Mouse (Mus musculus): ENCODE measurements around the gene Kif5c. TPM values are rescaled to one million over a fixed set of nuclear protein-coding genes. Genes with fewer than 3 reads are reported as not detected.

The Kif5c gene
- total and polyA plus RNA-seq, 2 experiments from 2014 or later = 163 to 408 TPM

DNA sequence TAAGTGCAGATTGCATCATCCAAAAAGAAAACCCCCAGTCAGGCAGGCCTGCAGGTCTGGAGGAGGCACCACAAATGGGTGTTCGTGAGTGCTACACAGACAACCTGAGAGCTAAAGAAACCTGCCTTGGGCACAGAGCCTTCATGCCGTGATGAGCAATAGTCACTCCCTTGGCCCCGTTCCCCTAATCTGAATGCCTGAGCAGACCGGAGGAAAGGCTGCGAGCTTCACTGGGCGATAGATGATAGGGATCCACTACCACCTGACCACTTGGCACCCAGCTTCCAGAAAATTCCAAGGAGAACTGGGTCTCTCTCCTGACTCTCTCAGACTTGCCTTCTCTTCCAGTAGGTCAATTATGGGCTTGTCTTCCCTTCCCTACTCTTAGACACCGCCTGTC, 24.2 kb upstream of the Kif5c start:
- no peak overlapping the region for H3K9ac ChIP-seq
- H3K4me2 ChIP-seq (ENCODE audit: low read depth) = no peak overlapping the region
- no peak for TF ChIP-seq CTCF (IDR thresholded peaks at IDR 0.05; ENCODE audit: low read depth)
- no peaks in the 10 kb centered on the region for H3K36me3 ChIP-seq (ENCODE audit: insufficient read depth)
- H3K27me3 ChIP-seq (ENCODE audit: insufficient read depth, low read length) = no peaks in the 10 kb centered on the region
- H3K4me1 ChIP-seq (ENCODE audit: insufficient read depth) = no peaks in the 10 kb centered on the region
- WGBS = 82% methylated on average over 7 of the region's 7 CpGs
- H3K27ac ChIP-seq (ENCODE audit: low read depth, low read length) = no peak overlapping the region
- ATAC-seq = no peak
- no peak overlapping the region for H3K4me3 ChIP-seq (ENCODE audit: low read depth, low read length)
- DNase-seq = no peak
- H3K9me3 ChIP-seq (ENCODE audit: low read length) = no peaks in the 10 kb centered on the region

- Histone ChIP-seq H3K27ac (ENCODE audit: low read depth, low read length) (no peak overlapping the region), H3K4me3 (ENCODE audit: low read depth, low read length) (no peak overlapping the region), H3K4me2 (ENCODE audit: low read depth) (no peak overlapping the region), H3K9ac (no peak overlapping the region), H3K27me3 (ENCODE audit: insufficient read depth, low read length) (no peaks in the 10 kb centered on the region), H3K4me1 (ENCODE audit: insufficient read depth) (no peaks in the 10 kb centered on the region), H3K9me3 (ENCODE audit: low read length) (no peaks in the 10 kb centered on the region), H3K36me3 (ENCODE audit: insufficient read depth) (no peaks in the 10 kb centered on the region)
- ATAC-seq (no peak), DNase-seq (no peak)
- no peak for TF ChIP-seq CTCF (IDR thresholded peaks at IDR 0.05; ENCODE audit: low read depth)
- WGBS = 47% methylated on average over 3 of the region's 3 CpGs
Measured at GRCm38 (mm10) chr2:49596318-49596717, 22.8 kb upstream of the Kif5c start.

- no peaks in the 10 kb centered on the region for H3K27me3 ChIP-seq (ENCODE audit: insufficient read depth, low read length)
- no peaks in the 10 kb centered on the region for H3K4me1 ChIP-seq (ENCODE audit: insufficient read depth)
- no peak overlapping the region for H3K4me3 ChIP-seq (ENCODE audit: low read depth, low read length)
- WGBS = 27% methylated on average over 7 of the region's 7 CpGs
- H3K27ac ChIP-seq (ENCODE audit: low read depth, low read length) = no peak overlapping the region
- no peaks in the 10 kb centered on the region for H3K9me3 ChIP-seq (ENCODE audit: low read length)
- no peaks in the 10 kb centered on the region for H3K36me3 ChIP-seq (ENCODE audit: insufficient read depth)
- no peak overlapping the region for H3K4me2 ChIP-seq (ENCODE audit: low read depth)
- no peak for TF ChIP-seq CTCF (IDR thresholded peaks at IDR 0.05; ENCODE audit: low read depth)
- peak; percentile 18 for DNase-seq
- ATAC-seq = peak; percentile 62
- no peak overlapping the region for H3K9ac ChIP-seq
Measured at GRCm38 (mm10) chr2:49600021-49600681, 18.9 kb upstream of the Kif5c start.

DNA sequence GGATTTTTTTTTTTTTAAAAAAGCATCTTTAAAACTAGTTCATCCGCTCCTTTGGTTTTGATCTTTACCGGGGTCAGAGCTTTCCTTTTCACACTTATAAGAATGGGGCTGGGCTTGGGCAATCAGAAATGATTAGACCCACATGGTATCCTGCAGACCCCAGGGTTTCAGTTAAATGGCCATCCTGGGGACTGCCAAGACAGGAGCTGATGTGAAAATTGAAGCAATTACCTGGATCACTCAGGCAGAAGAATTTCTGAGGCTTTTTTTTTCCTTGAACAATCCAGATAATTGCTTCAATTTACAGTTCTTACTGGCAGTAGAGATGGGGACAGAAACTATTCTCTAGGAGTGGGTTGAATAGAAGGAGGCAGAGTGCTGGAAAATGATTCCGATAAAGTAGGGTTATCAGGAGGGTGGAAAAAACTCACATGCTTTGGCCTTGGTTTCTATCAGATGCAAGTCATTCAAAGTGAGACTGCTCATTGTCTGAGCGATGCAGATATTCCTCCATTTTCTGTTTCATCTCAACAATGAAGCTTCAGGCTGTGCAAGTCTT, 16.2 kb upstream of the Kif5c start:
- H3K27me3 ChIP-seq (ENCODE audit: insufficient read depth, low read length) = no peaks in the 10 kb centered on the region
- H3K4me2 ChIP-seq (ENCODE audit: low read depth) = no peak overlapping the region
- no peak for TF ChIP-seq CTCF (IDR thresholded peaks at IDR 0.05; ENCODE audit: low read depth)
- ATAC-seq = peak; percentile 66
- H3K4me1 ChIP-seq (ENCODE audit: insufficient read depth) = no peaks in the 10 kb centered on the region
- H3K27ac ChIP-seq (ENCODE audit: low read depth, low read length) = 0 out of 2 replicates have a peak overlapping the region, but pooled peaks have one; percentile 21
- no peaks in the 10 kb centered on the region for H3K9me3 ChIP-seq (ENCODE audit: low read length)
- no peak for DNase-seq
- 30% methylated on average over 4 of the region's 4 CpGs for WGBS
- no peak overlapping the region for H3K4me3 ChIP-seq (ENCODE audit: low read depth, low read length)
- no peak overlapping the region for H3K9ac ChIP-seq
- no peaks in the 10 kb centered on the region for H3K36me3 ChIP-seq (ENCODE audit: insufficient read depth)

DNA sequence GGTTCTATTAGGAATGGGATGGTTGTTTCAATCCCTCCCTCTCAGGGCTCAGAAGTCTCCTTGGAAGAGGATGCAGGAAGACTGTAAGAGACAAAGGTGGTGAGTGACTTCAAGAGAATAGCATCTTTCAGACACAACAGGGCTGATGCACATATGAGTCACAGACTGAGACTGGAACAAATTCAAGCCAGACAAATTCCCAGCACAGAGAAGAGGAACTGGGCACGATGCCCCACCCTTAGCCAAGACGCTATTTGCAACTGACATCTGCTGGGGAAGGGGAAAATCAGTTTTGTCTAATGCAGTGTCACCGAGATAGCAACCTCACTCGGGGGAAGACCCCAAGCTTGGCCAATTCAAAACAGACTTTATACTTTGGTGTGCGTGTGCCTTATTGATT, 9.5 kb upstream of the Kif5c start:
- no peak for TF ChIP-seq CTCF (IDR thresholded peaks at IDR 0.05; ENCODE audit: low read depth)
- Histone ChIP-seq H3K27me3 (ENCODE audit: insufficient read depth, low read length) (no peaks in the 10 kb centered on the region), H3K27ac (ENCODE audit: low read depth, low read length) (no peak overlapping the region), H3K9ac (no peak overlapping the region), H3K4me3 (ENCODE audit: low read depth, low read length) (no peak overlapping the region), H3K9me3 (ENCODE audit: low read length) (no peaks in the 10 kb centered on the region), H3K4me2 (ENCODE audit: low read depth) (no peak overlapping the region), H3K4me1 (ENCODE audit: insufficient read depth) (no peaks in the 10 kb centered on the region), H3K36me3 (ENCODE audit: insufficient read depth) (no peaks in the 10 kb centered on the region)
- DNase-seq = peak; percentile 54
- peak; percentile 54 for ATAC-seq
- 52% methylated on average over 5 of the region's 5 CpGs for WGBS

- peaks cover 7% of the 10 kb centered on the region; the same call in 1 of the 2 replicates for H3K4me1 ChIP-seq (ENCODE audit: insufficient read depth)
- no peak overlapping the region for H3K4me3 ChIP-seq (ENCODE audit: low read depth, low read length)
- H3K9ac ChIP-seq = no peak overlapping the region
- H3K9me3 ChIP-seq (ENCODE audit: low read length) = no peaks in the 10 kb centered on the region
- H3K36me3 ChIP-seq (ENCODE audit: insufficient read depth) = no peaks in the 10 kb centered on the region
- no peaks in the 10 kb centered on the region for H3K27me3 ChIP-seq (ENCODE audit: insufficient read depth, low read length)
- DNase-seq = no peak
- no peak for TF ChIP-seq CTCF (IDR thresholded peaks at IDR 0.05; ENCODE audit: low read depth)
- no peak overlapping the region for H3K27ac ChIP-seq (ENCODE audit: low read depth, low read length)
- no peak overlapping the region for H3K4me2 ChIP-seq (ENCODE audit: low read depth)
- no peak for ATAC-seq
- WGBS = 77% methylated on average over 3 of the region's 3 CpGs
Measured at GRCm38 (mm10) chr2:49616765-49617164, 2.3 kb upstream of the Kif5c start.

GRCm38 (mm10) chr2:49619719-49620522, 823 bp downstream of the Kif5c start:
- peak overlapping the region; percentile 92 for H3K27ac ChIP-seq (ENCODE audit: low read depth, low read length)
- peak overlapping the region; percentile 73 for H3K4me2 ChIP-seq (ENCODE audit: low read depth)
- TF ChIP-seq CTCF (IDR thresholded peaks at IDR 0.05; ENCODE audit: low read depth) = no peak
- no peaks in the 10 kb centered on the region for H3K27me3 ChIP-seq (ENCODE audit: insufficient read depth, low read length)
- DNase-seq (peak; percentile 68), ATAC-seq (peak; percentile 25)
- peak overlapping the region; percentile 97 for H3K4me3 ChIP-seq (ENCODE audit: low read depth, low read length)
- H3K36me3 ChIP-seq (ENCODE audit: insufficient read depth) = peaks cover 8% of the 10 kb centered on the region; the same call in 1 of the 2 replicates
- H3K9ac ChIP-seq = peak overlapping the region; percentile 95
- no peaks in the 10 kb centered on the region for H3K9me3 ChIP-seq (ENCODE audit: low read length)
- H3K4me1 ChIP-seq (ENCODE audit: insufficient read depth) = peaks cover 7% of the 10 kb centered on the region; the same call in 1 of the 2 replicates
- WGBS = under 1% methylated on average over 33 of the region's 33 CpGs

Measured in forebrain, postnatal 0 days (tissue).